Mouse (Mus musculus) bone marrow, adult 2 months (tissue): Measurements from ENCODE around the gene H2-DMb1. TPM values are rescaled to one million over a fixed set of nuclear protein-coding genes. Genes with fewer than 3 reads are reported as not detected.
"Not testable (repeated sequence)": the region's sequence is repeated elsewhere in the genome, so short reads cannot be mapped to it uniquely, and the experiment has no call there.

Experiments used
- H3K27ac ChIP-seq: fragments of 200-500 bp; 2 replicates; pipeline ENCODE4 v1.5.1; 2012; ENCODE audit warnings: low read depth, mild to moderate bottlenecking, control low read depth, inconsistent platforms, low read length; ENCODE audit not compliant: control insufficient read depth, poor library complexity, insufficient read depth
- H3K4me1 ChIP-seq: fragments of 200-500 bp; 2 replicates; pipeline ENCODE4 v1.6.1; 2011; ENCODE audit warnings: low read length; ENCODE audit not compliant: control insufficient read depth, insufficient read depth
- H3K4me3 ChIP-seq: fragments of 200-500 bp; replicated peaks from 2 replicates; pipeline ENCODE3; 2011; ENCODE audit warnings: mild to moderate bottlenecking, low read depth, low read length, control low read depth; ENCODE audit not compliant: control insufficient read depth
- CTCF ChIP-seq: fragments of 200-500 bp; IDR thresholded peaks from 2 replicates; pipeline ENCODE4 v1.5.1; 2011; ENCODE audit warnings: low read length, control low read depth; ENCODE audit not compliant: control insufficient read depth, insufficient read depth
- POLR2A ChIP-seq: fragments of 200-500 bp; IDR thresholded peaks from 2 replicates; pipeline ENCODE4 v1.6.1; 2011; ENCODE audit warnings: low read depth, mild to moderate bottlenecking, control low read depth, low read length, borderline replicate concordance; ENCODE audit not compliant: control insufficient read depth
- WGBS: fragments of 180-500 bp; shearing (Covaris S2); methylation state at CpG from one replicate; pipeline ENCODE4 v1.1.7; 2018; 5-methylcytosine and 5-hydroxymethylcytosine counted together
- polyA plus RNA-seq: library from polyadenylated mRNA; stranded (reverse); fragments of >200 nt; gene quantifications from 2 replicates; pipeline ENCODE4 v1.2.4, GENCODE M21; 2011; ENCODE audit warnings: low replicate concordance; ENCODE audit not compliant: missing spikeins, insufficient read depth, insufficient read length

H2-DMb1 gene
- polyA plus RNA-seq, 1 experiment: 59.8 TPM

DNA sequence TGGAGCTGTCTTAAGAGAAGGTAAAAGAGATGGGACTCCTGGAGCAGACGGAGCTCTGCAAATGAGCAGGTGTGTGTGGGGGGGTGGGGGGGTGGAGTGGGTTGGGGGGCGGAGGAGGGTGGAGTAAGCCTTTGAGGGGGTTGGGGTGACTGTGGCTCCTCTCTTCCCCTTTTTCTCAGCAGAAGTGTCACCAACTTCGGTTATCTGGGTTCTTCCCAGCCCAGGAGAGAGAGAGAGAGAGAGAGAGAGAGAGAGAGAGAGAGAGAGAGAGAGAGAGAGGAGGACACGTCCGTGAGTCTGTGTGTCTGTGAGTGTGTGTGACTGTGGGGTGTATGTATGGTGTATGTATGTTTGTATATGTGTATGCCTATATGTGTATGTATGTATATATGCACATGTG, 9.4 kb upstream of the H2-DMb1 start:
- WGBS: 1% methylated on average over 5 of the region's 5 CpGs
- peak overlapping the region; percentile 50 for H3K4me3 ChIP-seq
- peaks cover 12% of the 10 kb centered on the region for H3K4me1 ChIP-seq

DNA sequence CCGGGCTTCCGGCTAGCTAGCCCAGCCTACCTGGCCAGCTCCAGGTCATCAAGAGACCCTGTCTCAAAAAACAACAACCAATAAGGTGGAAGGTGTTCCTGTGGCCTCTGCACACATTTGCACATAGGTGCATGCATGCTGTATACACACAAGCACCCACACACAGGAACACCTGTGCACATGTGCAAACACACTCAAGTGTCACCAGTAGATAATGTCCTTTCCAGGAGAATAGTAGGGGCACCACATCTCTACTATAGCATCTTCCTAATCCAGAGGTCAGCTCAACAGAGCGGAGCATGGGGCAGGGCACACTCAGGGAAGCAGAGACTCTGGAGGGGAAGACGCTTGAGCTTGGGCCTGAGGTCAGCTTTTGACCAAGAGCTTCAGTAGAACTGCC, 8.7 kb upstream of the H2-DMb1 start:
- WGBS: 73% methylated on average over 4 of the region's 4 CpGs
- H3K4me3 ChIP-seq: not testable (repeated sequence)
- peak overlapping the region; percentile 29; the same call in 1 of the 2 replicates for H3K27ac ChIP-seq
- peaks cover 12% of the 10 kb centered on the region for H3K4me1 ChIP-seq

More for the DNA sequence above, 9.4 kb upstream of the H2-DMb1 start:
- peak overlapping the region; percentile 78 for H3K27ac ChIP-seq
- no peak for TF ChIP-seq POLR2A
- no peak for TF ChIP-seq CTCF

DNA sequence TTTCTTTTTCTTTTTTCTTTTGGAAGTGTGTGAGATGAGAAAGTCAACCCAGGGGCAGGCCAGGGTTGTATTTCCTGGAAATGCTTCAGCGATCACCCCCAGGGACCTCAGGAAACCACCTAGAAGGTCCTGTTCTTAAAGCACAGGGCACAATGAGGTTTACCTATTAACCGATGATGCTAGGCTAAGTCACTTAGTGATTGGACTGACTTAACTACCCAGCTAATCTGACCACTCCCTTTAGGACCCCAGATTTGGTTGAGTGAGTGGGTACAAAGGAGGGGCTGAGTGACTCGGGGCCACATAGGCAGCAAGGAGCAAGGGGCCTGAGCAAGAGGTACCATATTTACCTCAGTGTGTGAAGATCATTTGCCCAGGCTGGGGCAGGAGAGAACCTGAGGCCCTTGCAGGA, 7.9 kb upstream of the H2-DMb1 start:
- 47% methylated on average over 3 of the region's 3 CpGs for WGBS
- peak overlapping the region; percentile 27 for H3K27ac ChIP-seq
- H3K4me1 ChIP-seq: peaks cover 12% of the 10 kb centered on the region
- H3K4me3 ChIP-seq: peak overlapping the region; percentile 32
- no peak for TF ChIP-seq CTCF
- no peak for TF ChIP-seq POLR2A

DNA sequence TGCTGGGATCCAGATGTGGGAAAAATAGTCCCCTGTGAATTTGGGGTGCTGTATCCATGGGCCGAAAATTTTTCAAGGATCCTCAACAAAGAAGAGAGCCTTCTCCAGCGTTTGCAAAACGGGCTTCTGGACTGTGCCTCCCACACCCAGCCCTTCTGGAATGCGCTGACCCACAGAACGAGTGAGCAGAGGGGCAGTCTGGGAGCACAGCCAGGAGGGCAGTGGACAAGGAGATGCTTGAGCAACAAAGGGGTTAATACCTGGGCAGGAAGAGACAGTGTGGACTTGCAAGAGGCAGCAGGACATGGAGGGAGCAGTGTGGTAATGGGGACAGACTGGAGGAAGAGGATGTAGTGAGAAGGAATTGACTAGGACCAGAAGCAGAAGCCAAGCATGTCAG, 2.7 kb downstream of the H2-DMb1 start:
- H3K4me3 ChIP-seq: no peak overlapping the region
- H3K4me1 ChIP-seq: no peaks in the 10 kb centered on the region; the same call in none of the 2 replicates
- WGBS: 77% methylated on average over 5 of the region's 5 CpGs
- no peak for TF ChIP-seq CTCF
- TF ChIP-seq POLR2A: no peak
- H3K27ac ChIP-seq: no peak overlapping the region

DNA sequence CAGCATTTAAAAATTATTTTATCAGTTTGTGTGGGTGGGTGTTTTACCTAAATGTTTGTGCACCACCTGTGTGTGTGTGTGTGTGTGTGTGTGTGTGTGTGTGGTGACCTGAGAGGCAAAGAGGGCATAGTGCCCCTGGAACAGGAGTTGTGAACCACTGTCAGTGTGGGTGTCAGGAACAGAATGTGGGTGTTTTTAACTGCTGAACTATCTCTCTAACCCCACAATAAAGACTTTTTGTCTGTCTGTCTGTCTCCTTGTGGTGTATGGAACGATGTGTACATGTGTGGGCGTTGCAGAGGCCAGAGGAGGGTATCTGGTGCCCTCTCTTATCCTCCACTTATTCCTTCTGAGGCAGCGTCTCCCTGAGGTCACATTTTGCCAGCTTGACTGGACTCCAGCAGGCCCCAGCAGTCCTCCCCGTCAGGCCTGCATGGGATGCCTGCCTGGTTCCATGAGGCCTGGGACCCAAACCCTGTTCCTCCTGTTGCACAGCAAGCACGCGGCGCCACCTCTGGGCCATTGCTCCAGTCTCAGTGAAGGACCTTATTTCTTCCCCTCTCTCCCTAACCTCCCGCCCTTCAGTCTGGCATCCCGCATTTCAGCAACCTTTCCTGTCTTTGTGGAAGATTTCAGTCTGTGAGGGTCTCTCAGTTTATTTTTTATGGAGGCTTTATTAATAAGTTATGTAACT, 11.5 kb downstream of the H2-DMb1 start:
- TF ChIP-seq POLR2A: no peak
- peak; percentile 66 for TF ChIP-seq CTCF

DNA sequence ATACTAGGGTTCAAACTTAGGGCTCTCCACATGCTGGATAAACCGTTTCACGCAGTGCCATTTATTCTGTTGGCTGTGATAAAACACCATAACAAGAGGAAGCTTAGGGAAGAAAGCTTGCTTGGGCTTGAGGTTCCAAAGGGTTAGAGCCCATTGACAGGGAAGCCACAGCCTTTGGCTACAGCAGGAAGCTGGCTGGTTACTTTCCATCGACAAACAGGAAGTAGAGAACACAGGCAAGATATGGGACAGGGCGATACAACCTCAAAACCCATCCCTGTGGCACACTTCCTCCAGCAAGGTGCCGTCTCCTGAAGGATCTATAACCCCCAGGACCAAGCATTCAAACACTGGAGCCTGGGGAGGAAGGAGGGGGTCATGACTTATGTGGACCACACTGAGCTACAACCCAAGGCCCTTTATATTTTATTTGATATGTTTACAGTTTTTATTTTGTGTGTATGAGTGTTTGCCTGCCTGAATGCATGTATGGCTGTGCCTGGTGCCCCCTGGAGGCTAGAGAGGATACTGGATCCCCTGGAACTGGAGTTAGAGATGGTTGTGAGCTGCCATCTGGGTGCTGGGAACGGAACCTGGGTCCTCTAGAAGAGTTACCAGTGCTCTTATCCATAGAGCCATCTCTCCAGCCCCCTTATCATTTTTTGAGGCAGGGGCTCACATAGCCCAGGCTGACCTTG, 12.3 kb downstream of the H2-DMb1 start:
- WGBS: 20% methylated on average over 6 of the region's 6 CpGs
- Histone ChIP-seq H3K4me1 (no peaks in the 10 kb centered on the region; the same call in 1 of the 2 replicates), H3K4me3 (no peak overlapping the region), H3K27ac (no peak overlapping the region)
- TF ChIP-seq CTCF (peak; percentile 37; the same call in 1 of the 2 replicates), POLR2A (no peak)

More for the DNA sequence above, 11.5 kb downstream of the H2-DMb1 start:
- Histone ChIP-seq H3K27ac (no peak overlapping the region), H3K4me1 (no peaks in the 10 kb centered on the region; the same call in 1 of the 2 replicates), H3K4me3 (no peak overlapping the region)
- WGBS: 38% methylated on average over 9 of the region's 9 CpGs

DNA sequence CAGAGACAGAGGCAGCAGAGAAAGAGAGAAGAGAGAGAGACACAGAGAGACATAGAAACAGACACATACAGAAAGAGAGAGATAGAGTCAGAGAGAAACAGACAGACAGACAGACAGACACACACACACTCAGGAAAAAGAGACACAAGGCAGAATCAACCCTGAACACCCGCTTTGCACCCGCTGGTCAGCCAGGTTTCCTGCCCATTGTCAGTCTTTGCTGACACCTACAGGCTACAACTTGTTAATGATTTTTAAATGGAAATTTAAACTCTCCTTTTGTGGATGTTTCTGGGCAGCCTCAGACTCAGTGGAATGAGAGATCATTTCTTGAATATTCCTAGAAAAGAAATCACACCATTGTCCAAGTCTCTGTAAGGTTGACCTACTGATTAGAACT, 16.4 kb downstream of the H2-DMb1 start:
- TF ChIP-seq CTCF: peak; percentile 74
- no peak for TF ChIP-seq POLR2A
- Histone ChIP-seq H3K4me1 (peaks cover 2% of the 10 kb centered on the region; the same call in 1 of the 2 replicates), H3K4me3 (no peak overlapping the region), H3K27ac (no peak overlapping the region)
- WGBS: 1% methylated on average over 2 of the region's 2 CpGs

DNA sequence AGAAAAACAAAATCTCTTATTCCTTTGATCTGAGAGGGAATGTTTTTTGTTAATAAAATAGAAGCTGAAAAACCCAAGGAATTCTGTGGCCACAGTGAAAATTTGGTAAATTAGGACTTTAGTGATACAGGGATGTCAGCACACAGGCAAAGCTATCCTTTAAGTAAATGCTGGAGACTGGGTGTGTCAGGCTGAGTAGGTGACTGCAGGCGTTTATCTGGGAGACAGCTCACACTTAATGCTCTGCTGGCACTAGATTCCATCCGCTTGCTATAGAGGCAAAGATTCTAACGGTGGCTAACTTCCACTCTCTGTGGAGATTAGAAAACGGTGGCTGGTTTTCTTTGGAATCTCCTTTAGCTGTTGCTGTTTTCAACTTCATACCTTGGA, 17.6 kb downstream of the H2-DMb1 start:
- no peak for TF ChIP-seq POLR2A
- TF ChIP-seq CTCF: no peak
- 2% methylated on average over 4 of the region's 4 CpGs for WGBS

More for the DNA sequence above, 17.6 kb downstream of the H2-DMb1 start:
- H3K27ac ChIP-seq: no peak overlapping the region
- peaks cover 2% of the 10 kb centered on the region; the same call in 1 of the 2 replicates for H3K4me1 ChIP-seq
- H3K4me3 ChIP-seq: no peak overlapping the region
